ENCODE assay signal across 8 mouse cellular contexts in the genomic region with DNA sequence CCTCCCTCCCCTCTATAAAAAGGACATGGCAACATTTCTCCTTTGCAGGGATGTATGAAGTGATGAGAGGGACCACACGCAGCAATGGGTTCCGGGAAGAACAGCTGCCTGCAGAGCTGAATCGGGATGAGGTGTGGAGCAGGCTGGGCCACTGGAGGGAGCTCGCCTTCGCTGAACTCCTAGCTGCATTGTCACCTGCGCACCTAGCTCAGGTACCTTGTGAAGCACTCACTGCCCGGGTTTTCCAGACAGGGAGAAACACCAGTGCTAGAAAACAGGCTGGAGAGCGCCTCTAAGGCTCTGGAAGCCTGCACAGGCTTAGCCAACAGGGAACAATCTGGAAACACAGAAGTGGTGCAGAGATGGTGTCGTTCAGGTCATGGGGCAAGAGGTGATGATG. TPM values are rescaled to one million over a fixed set of nuclear protein-coding genes. Genes with fewer than 3 reads are reported as not detected.
A peak's percentile ranks its signal among the peaks of the same experiment; 100 is the strongest.
DNase-seq lines count a peak whose midpoint lies in the region; ATAC-seq lines count a peak whose summit lies in the region.

No protein-coding gene starts in this region.

- peak overlapping the region; percentile 16; the same call in 1 of the 2 replicates for H3K4me3 ChIP-seq in forebrain, embryonic 14.5 days (ENCODE audit: low read depth, low read length)
- peak overlapping the region; percentile 31 for H3K4me3 ChIP-seq in midbrain, embryonic 16.5 days (ENCODE audit: low read depth, low read length)

- DNase-seq in left cerebral cortex, adult 18-20 months (ENCODE audit: low spot score in 2 of 2), result peak; percentile 26 to 33
- DNase-seq in left cerebral cortex, adult 8-10 months (ENCODE audit: low spot score in 2 of 2), result no peak
- peak; percentile 31 for DNase-seq in cerebellum, adult 11-12 months
- peak; percentile 68 for DNase-seq in forebrain, embryonic 14.5 days (ENCODE audit: low spot score)
- DNase-seq in kidney, postnatal 10 days, result peak; percentile 61
- DNase-seq in gastrocnemius, adult 8-10 months (ENCODE audit: low spot score in 2 of 2), result no peak

- H3K9ac ChIP-seq in forebrain, embryonic 14.5 days (ENCODE audit: low read length), result peak overlapping the region; percentile 58
- H3K9ac ChIP-seq in midbrain, embryonic 16.5 days (ENCODE audit: low read depth, low read length), result peak overlapping the region; percentile 65

- ATAC-seq in forebrain, embryonic 14.5 days, result no peak
- peak; percentile 79 for ATAC-seq in midbrain, embryonic 16.5 days
- no peak for ATAC-seq in activated CD4-positive, CD25-positive, alpha-beta regulatory T cell, adult 4 months

- 6% methylated on average over 9 of the region's 9 CpGs for WGBS in forebrain, embryonic 14.5 days
- 4% methylated on average over 9 of the region's 9 CpGs for WGBS in midbrain, embryonic 16.5 days

- peak overlapping the region; percentile 48 for H3K4me2 ChIP-seq in forebrain, embryonic 14.5 days (ENCODE audit: low read length)
- peak overlapping the region; percentile 62 for H3K4me2 ChIP-seq in midbrain, embryonic 16.5 days (ENCODE audit: low read length)

- H3K36me3 ChIP-seq in forebrain, embryonic 14.5 days (ENCODE audit: control insufficient read depth, insufficient read depth, low read length), result no peaks in the 10 kb centered on the region
- H3K36me3 ChIP-seq in midbrain, embryonic 16.5 days (ENCODE audit: control insufficient read depth, insufficient read depth, low read length), result no peaks in the 10 kb centered on the region

- no peaks in the 10 kb centered on the region for H3K27me3 ChIP-seq in forebrain, embryonic 14.5 days (replicated peaks; ENCODE audit: control insufficient read depth, insufficient read depth, low read length)
- no peaks in the 10 kb centered on the region for H3K27me3 ChIP-seq in midbrain, embryonic 16.5 days (ENCODE audit: control insufficient read depth, insufficient read depth, low read depth, low read length)

- peaks cover 39% of the 10 kb centered on the region for H3K4me1 ChIP-seq in forebrain, embryonic 14.5 days (ENCODE audit: control insufficient read depth, insufficient read depth, low read length)
- H3K4me1 ChIP-seq in midbrain, embryonic 16.5 days (ENCODE audit: control insufficient read depth, insufficient read depth, low read length), result peaks cover 31% of the 10 kb centered on the region

- peak overlapping the region; percentile 90 for H3K27ac ChIP-seq in forebrain, embryonic 14.5 days (ENCODE audit: low read depth, low read length)
- H3K27ac ChIP-seq in midbrain, embryonic 16.5 days (ENCODE audit: low read length), result peak overlapping the region; percentile 95

- no peaks in the 10 kb centered on the region for H3K9me3 ChIP-seq in forebrain, embryonic 14.5 days (replicated peaks; ENCODE audit: control insufficient read depth, low read length)
- H3K9me3 ChIP-seq in midbrain, embryonic 16.5 days (replicated peaks; ENCODE audit: control insufficient read depth, low read length, poor library complexity, severe bottlenecking), result no peaks in the 10 kb centered on the region

RNA-seq across cellular contexts. Expression of a gene that starts 38.6 kb away (rescaled TPM):
- total RNA-seq in left cerebral cortex, adult 18-20 months (2021), result not detected
- total RNA-seq in left cerebral cortex, adult 8-10 months (2022), result not detected
- not detected in 2 replicates for polyA plus RNA-seq in forebrain, embryonic 14.5 days (2014; fragmentation: Nextera tagmentation; extraction: Ambion mirVana)
- not detected in 2 replicates for polyA plus RNA-seq in midbrain, embryonic 16.5 days (2015; fragmentation: Nextera tagmentation; extraction: Ambion mirVana)
- 1 to 10 TPM; 4.5 to 7.1 TPM for polyA plus RNA-seq in activated CD4-positive, CD25-positive, alpha-beta regulatory T cell, adult 4 months (2017; shearing (Covaris generic))
- under 1 TPM in 1 of 4 experiments, not detected in 3; 0.29 TPM for total RNA-seq in gastrocnemius, adult 8-10 months (2022)

RNA-seq across cellular contexts. Expression of a gene that starts 43.7 kb away (rescaled TPM):
- 10 to 100 TPM; 24.5 to 29.0 TPM for total RNA-seq in left cerebral cortex, adult 18-20 months (2021)
- total RNA-seq in left cerebral cortex, adult 8-10 months (2022), result 10 to 100 TPM; 20.8 to 22.5 (median 22.0) TPM
- polyA plus RNA-seq in forebrain, embryonic 14.5 days (2014; fragmentation: Nextera tagmentation; extraction: Ambion mirVana), result 59.8 and 67.0 TPM in 2 replicates
- 37.2 and 41.2 TPM in 2 replicates for polyA plus RNA-seq in midbrain, embryonic 16.5 days (2015; fragmentation: Nextera tagmentation; extraction: Ambion mirVana)
- 10 to 100 TPM; 70.5 to 73.4 TPM for polyA plus RNA-seq in activated CD4-positive, CD25-positive, alpha-beta regulatory T cell, adult 4 months (2017; shearing (Covaris generic))
- total RNA-seq in gastrocnemius, adult 8-10 months (2022), result 10 to 100 TPM in 2 of 4 experiments, 1 to 10 TPM in 2; 9.4 to 12.5 (median 10.0) TPM

Comparison
In these comparisons a context has a peak if more than half of its experiments do, and no peak if none do; other contexts are left out.
1. DNase-seq: peak in left cerebral cortex, adult 18-20 months (2 of 2), cerebellum, adult 11-12 months (single experiment), forebrain, embryonic 14.5 days (single experiment) and kidney, postnatal 10 days (single experiment); none in left cerebral cortex, adult 8-10 months (0 of 2) and gastrocnemius, adult 8-10 months (0 of 2).